Mouse (Mus musculus) spleen, postnatal 0 days (tissue): Measurements from ENCODE around the gene 9830107B12Rik. TPM values are rescaled to one million over a fixed set of nuclear protein-coding genes. Genes with fewer than 3 reads are reported as not detected.

Experiments
- polyA plus RNA-seq: library from polyadenylated mRNA; unstranded; fragments of >200 nt; fragmentation: Nextera tagmentation; extraction: Ambion mirVana; gene quantifications from 2 replicates; pipeline ENCODE4 v1.2.1, GENCODE M21; 2015

The 9830107B12Rik gene
- polyA plus RNA-seq = 5.0 and 7.0 TPM in 2 replicates

GRCm38 (mm10) chr17:48146120-48146519, at the start of gene 9830107B12Rik:
Gene 9830107B12Rik (minus strand): TSS chr17:48146268.

GRCm38 (mm10) chr17:48167103-48167502, 21.0 kb upstream of the 9830107B12Rik start, which contains the start of gene A530064D06Rik:
Gene A530064D06Rik (minus strand): TSS chr17:48167275.

GRCm38 (mm10) chr17:48089019-48089418, 57.0 kb downstream of the 9830107B12Rik start, which contains the start of gene 1700067P10Rik:
Gene 1700067P10Rik (plus strand): TSS chr17:48089319.

Other genes starting within 250 kb of the 9830107B12Rik start
- 1.9 and 2.6 TPM in 2 replicates for gene Foxp4, start 221.6 kb downstream of the 9830107B12Rik start, polyA plus RNA-seq
- not detected in 2 replicates for gene 1700122O11Rik, start 108.0 kb downstream of the 9830107B12Rik start, polyA plus RNA-seq
- not detected in 2 replicates for gene 1700067P10Rik, start 56.9 kb downstream of the 9830107B12Rik start, polyA plus RNA-seq
- gene A530064D06Rik, start 21.0 kb upstream of the 9830107B12Rik start, polyA plus RNA-seq = 7.2 and 11.1 TPM in 2 replicates
- gene Trem1, start 86.5 kb upstream of the 9830107B12Rik start, polyA plus RNA-seq = 4.7 and 5.3 TPM in 2 replicates
- 28.7 and 40.9 TPM in 2 replicates for gene Trem3, start 101.5 kb upstream of the 9830107B12Rik start, polyA plus RNA-seq
- 10.8 and 15.1 TPM in 2 replicates for gene Treml4, start 118.0 kb upstream of the 9830107B12Rik start, polyA plus RNA-seq
- gene Treml2, start 153.2 kb upstream of the 9830107B12Rik start, polyA plus RNA-seq = 5.8 and 7.1 TPM in 2 replicates
- 10.2 and 14.2 TPM in 2 replicates for gene B430306N03Rik, start 169.9 kb upstream of the 9830107B12Rik start, polyA plus RNA-seq
- 1.9 and 3.6 TPM in 2 replicates for gene Trem2, start 200.1 kb upstream of the 9830107B12Rik start, polyA plus RNA-seq
- 8.6 and 9.7 TPM in 2 replicates for gene Treml1, start 213.6 kb upstream of the 9830107B12Rik start, polyA plus RNA-seq